Mouse (Mus musculus) small intestine, adult 2 months (tissue): ENCODE measurements around the gene Mansc4. TPM values are rescaled to one million over a fixed set of nuclear protein-coding genes. Genes with fewer than 3 reads are reported as not detected.

Experiments used
- H3K27ac ChIP-seq: fragments of 200-500 bp; 2 replicates; pipeline ENCODE4 v1.5.1; 2012; ENCODE audit warnings: low read depth, low read length, control low read depth, inconsistent platforms; ENCODE audit not compliant: insufficient read depth
- H3K27me3 ChIP-seq: fragments of 200-500 bp; 2 replicates; pipeline ENCODE4 v1.6.1; 2012; ENCODE audit warnings: mild to moderate bottlenecking, moderate library complexity, low read length, inconsistent platforms; ENCODE audit not compliant: control insufficient read depth, insufficient read depth
- H3K36me3 ChIP-seq: fragments of 200-500 bp; 2 replicates; pipeline ENCODE4 v1.6.1; 2012; ENCODE audit warnings: mild to moderate bottlenecking, low read length, control low read depth, inconsistent platforms; ENCODE audit not compliant: control insufficient read depth, insufficient read depth
- H3K4me1 ChIP-seq: fragments of 200-500 bp; 2 replicates; pipeline ENCODE4 v1.6.1; 2012; ENCODE audit warnings: low read length, inconsistent platforms, mixed read lengths; ENCODE audit not compliant: control insufficient read depth, insufficient read depth, insufficient read length
- H3K4me3 ChIP-seq: fragments of 200-500 bp; 2 replicates; pipeline ENCODE4 v1.5.1; 2012; ENCODE audit warnings: low read depth, mild to moderate bottlenecking, control low read depth, inconsistent platforms, low read length, moderate library complexity
- CTCF ChIP-seq: fragments of 200-500 bp; IDR thresholded peaks from 2 replicates; pipeline ENCODE4 v1.5.1; 2012; ENCODE audit warnings: low read depth, mild to moderate bottlenecking, control low read depth, inconsistent platforms, low read length, moderate library complexity, mixed read lengths; ENCODE audit not compliant: insufficient replicate concordance, insufficient read length; ENCODE audit errors: extremely low read depth
- POLR2A ChIP-seq: fragments of 200-500 bp; IDR thresholded peaks from 2 replicates; pipeline ENCODE4 v1.6.1; 2012; ENCODE audit warnings: low read depth, mild to moderate bottlenecking, control low read depth, inconsistent platforms, low read length, moderate library complexity
- WGBS: fragments of 180-500 bp; shearing (Covaris S2); methylation state at CpG from one replicate; pipeline ENCODE4 v1.1.7; 2018; 5-methylcytosine and 5-hydroxymethylcytosine counted together
- polyA plus RNA-seq: library from polyadenylated mRNA; depleted of rRNA; stranded (reverse); fragments of >200 nt; gene quantifications from 2 replicates; pipeline ENCODE4 v1.2.3, GENCODE M21; 2012

The Mansc4 gene
- polyA plus RNA-seq, 1 experiment = 0.24 TPM

GRCm38 (mm10) chr6:147075808-147076387 lies 10.9 kb downstream of the Mansc4 start:
- H3K27ac ChIP-seq = no peak overlapping the region; the same call in 1 of the 2 replicates
- TF ChIP-seq POLR2A (no peak), CTCF (no peak)
- 44% methylated on average over 5 of the region's 5 CpGs for WGBS

GRCm38 (mm10) chr6:147064944-147065261 lies 21.9 kb downstream of the Mansc4 start:
- TF ChIP-seq CTCF (no peak), POLR2A (no peak)
- H3K4me3 ChIP-seq = peak overlapping the region; percentile 5; the same call in 1 of the 2 replicates
- H3K27me3 ChIP-seq = no peaks in the 10 kb centered on the region
- WGBS = 29% methylated on average over 6 of the region's 6 CpGs
- peaks cover 22% of the 10 kb centered on the region for H3K36me3 ChIP-seq
- peak overlapping the region; percentile 83 for H3K27ac ChIP-seq
- H3K4me1 ChIP-seq = peaks cover 24% of the 10 kb centered on the region

More at GRCm38 (mm10) chr6:147075808-147076387, 10.9 kb downstream of the Mansc4 start:
- H3K36me3 ChIP-seq = peaks cover 21% of the 10 kb centered on the region
- H3K4me3 ChIP-seq = no peak overlapping the region
- no peaks in the 10 kb centered on the region for H3K27me3 ChIP-seq
- no peaks in the 10 kb centered on the region for H3K4me1 ChIP-seq

DNA sequence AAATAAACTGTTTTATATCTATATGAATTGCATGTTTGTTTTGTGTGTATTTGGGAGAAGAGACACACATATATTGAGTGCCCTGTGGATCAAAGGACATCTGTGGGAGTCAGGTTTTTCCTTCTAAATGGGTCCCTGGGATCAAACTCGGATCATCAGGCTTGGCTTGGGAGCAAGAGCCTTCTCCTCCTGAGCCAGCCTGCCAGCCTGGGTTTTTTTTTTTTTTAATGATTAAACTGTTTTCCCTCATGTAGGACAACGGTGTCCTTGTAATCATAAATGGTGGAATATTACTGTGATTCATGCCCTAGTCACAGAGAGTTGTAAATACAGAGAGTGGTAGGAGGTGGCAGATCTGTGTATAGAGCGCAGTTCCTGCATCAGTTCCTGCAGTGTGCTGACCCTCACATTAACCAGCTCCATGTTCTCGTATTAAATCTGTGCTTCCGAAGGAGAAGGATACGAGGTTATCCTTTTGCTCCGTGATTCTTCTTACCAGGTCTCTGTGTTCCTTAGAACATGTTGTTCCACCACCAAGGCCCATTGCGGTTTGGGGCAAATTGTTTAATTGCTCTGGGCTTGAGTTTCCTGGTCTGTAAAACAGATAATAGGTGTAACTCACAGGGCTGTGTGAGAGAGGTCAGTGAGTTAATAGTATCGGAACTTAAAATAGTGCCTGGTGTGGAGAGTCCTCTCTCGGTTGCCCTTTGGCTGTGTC lies 22.4 kb downstream of the Mansc4 start:
- peak overlapping the region; percentile 5; the same call in 1 of the 2 replicates for H3K4me3 ChIP-seq
- H3K4me1 ChIP-seq = peaks cover 24% of the 10 kb centered on the region
- WGBS = 33% methylated on average over 10 of the region's 10 CpGs
- H3K36me3 ChIP-seq = peaks cover 24% of the 10 kb centered on the region
- peak overlapping the region; percentile 83 for H3K27ac ChIP-seq
- TF ChIP-seq POLR2A (no peak), CTCF (no peak)
- H3K27me3 ChIP-seq = no peaks in the 10 kb centered on the region

DNA sequence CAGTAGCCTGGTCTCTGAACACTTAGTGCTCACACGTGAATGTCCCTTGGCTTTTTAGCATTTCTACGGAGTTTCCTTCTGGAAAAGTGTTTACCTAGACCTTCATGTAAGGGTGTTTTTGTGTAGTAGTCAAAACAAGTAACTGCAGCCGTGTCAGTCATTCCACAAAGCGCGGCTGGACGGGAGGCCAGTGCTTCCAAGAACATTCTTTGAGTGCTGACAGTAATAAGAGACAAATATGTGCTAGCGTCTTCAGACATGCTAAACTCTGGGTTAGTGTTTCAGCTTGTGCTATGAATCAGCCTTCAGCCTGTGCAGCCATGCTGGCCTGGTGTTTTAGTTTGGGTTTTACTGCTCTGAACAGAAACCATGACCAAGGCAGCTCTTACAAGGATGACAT lies 24.1 kb downstream of the Mansc4 start:
- TF ChIP-seq POLR2A = no peak
- no peak for TF ChIP-seq CTCF
- H3K27ac ChIP-seq = no peak overlapping the region
- H3K36me3 ChIP-seq = peaks cover 30% of the 10 kb centered on the region
- WGBS = 71% methylated on average over 7 of the region's 7 CpGs
- H3K4me1 ChIP-seq = peaks cover 24% of the 10 kb centered on the region
- no peak overlapping the region for H3K4me3 ChIP-seq
- no peaks in the 10 kb centered on the region for H3K27me3 ChIP-seq

DNA sequence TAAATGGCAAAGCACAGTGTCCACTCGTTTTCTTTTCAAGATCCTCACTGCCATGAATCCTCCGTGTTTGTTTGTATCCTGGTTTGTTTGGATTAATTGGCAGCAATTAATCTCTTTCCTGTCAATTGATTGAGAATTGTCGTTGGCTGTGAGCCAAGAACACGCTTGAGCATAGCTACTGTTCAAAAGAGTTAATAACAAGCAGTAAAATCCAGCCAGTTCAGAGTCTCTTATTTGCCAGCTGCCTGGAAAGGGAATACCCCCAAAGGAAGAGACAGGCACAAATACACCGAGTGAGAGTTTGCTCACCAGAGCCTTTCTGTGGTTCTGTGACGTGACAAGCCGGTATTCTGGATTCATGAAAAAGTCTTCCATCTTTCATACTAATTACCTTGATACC lies 24.8 kb downstream of the Mansc4 start:
- H3K4me1 ChIP-seq = peaks cover 24% of the 10 kb centered on the region
- H3K4me3 ChIP-seq = no peak overlapping the region
- TF ChIP-seq CTCF (no peak), POLR2A (no peak)
- peaks cover 30% of the 10 kb centered on the region for H3K36me3 ChIP-seq
- H3K27ac ChIP-seq = no peak overlapping the region
- no peaks in the 10 kb centered on the region for H3K27me3 ChIP-seq
- 31% methylated on average over 7 of the region's 7 CpGs for WGBS

- peaks cover 31% of the 10 kb centered on the region for H3K36me3 ChIP-seq
- no peak overlapping the region for H3K4me3 ChIP-seq
- 40% methylated on average over 9 of the region's 9 CpGs for WGBS
- no peak for TF ChIP-seq CTCF
- TF ChIP-seq POLR2A = no peak
- no peak overlapping the region for H3K27ac ChIP-seq
- H3K27me3 ChIP-seq = no peaks in the 10 kb centered on the region
- peaks cover 24% of the 10 kb centered on the region for H3K4me1 ChIP-seq
Measured at GRCm38 (mm10) chr6:147061630-147062029, 25.2 kb downstream of the Mansc4 start.

- H3K36me3 ChIP-seq = peaks cover 43% of the 10 kb centered on the region
- peaks cover 13% of the 10 kb centered on the region for H3K4me1 ChIP-seq
- TF ChIP-seq POLR2A = no peak
- no peak for TF ChIP-seq CTCF
- WGBS = 80% methylated on average over 7 of the region's 7 CpGs
- H3K4me3 ChIP-seq = no peak overlapping the region
- H3K27me3 ChIP-seq = no peaks in the 10 kb centered on the region
- H3K27ac ChIP-seq = no peak overlapping the region
Measured at GRCm38 (mm10) chr6:147059326-147059725, 27.5 kb downstream of the Mansc4 start.
